Mouse (Mus musculus) frontal cortex, adult (tissue): ENCODE measurements around the gene Gm20388.
A peak's percentile ranks its signal among the peaks of the same experiment; 100 is the strongest.
"Not testable (repeated sequence)": the region's sequence is repeated elsewhere in the genome, so short reads cannot be mapped to it uniquely, and the experiment has no call there.

Source experiments
- ATAC-seq: cut with Nextera tagmentation; 2 replicates; pipeline ENCODE4 v1.9.2; 2017; ENCODE audit warnings: mild to moderate bottlenecking, moderate library complexity, mixed read lengths; ENCODE audit not compliant: low TSS enrichment

Gene Gm20388

DNA sequence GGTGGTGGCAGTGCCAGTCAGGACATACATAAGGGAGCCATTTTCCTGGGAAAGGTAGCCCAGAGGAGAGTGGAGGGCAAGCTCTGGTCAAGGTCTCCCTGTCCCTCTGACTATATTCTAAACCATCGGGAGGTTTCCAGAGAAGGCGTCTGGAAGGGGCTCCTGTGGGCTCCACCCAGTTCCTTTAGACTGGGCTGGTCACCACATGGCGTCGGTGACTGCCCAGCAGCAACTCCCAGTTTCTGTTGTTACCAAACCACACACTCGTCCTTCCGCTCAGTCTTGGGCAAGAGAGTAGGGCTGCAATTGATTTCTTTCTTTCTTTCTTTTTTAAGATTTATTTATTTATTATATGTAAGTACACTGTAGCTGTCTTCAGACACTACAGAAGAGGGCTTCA is 3533.5 kb downstream of the Gm20388 start:
- no peak for ATAC-seq

DNA sequence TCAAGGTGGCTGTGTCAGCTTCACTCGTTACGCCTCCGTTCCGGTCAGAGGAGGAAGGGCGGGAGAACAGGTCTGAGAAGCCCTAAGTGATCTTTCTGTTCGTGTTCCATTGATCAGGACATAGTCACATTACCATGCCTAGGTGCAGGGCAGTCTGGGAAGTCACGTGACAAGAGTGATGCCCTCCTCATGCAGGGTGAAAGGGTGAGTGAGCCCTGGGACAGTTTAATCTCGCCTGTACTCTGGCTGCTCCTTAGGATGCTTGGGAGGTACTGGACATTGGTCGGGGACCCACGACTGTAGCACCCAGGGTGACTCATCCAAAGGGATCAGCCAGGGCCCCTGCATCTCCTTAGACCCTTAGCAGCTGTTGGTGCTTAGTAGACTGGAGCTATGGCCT is 3535.3 kb downstream of the Gm20388 start:
- ATAC-seq: no peak

DNA sequence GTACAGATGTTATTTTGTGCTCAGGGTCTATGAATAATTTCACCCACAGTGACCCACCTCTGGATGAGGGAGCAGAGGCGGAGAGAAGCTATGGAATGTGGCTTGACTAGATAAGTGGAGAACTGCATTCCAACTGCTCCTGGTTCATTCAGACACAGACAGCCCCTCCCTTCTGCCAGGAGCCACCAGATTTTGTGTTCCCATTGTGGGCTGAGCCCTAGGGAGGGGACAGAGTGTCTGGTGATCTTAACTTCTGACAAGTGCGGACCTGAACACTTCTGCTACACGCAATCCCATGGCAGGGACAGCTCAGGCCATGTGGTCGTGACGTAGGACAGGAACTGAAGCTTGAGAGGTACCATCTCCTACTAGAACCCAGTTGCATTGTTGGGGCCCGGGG is 3536.2 kb downstream of the Gm20388 start:
- no peak for ATAC-seq

DNA sequence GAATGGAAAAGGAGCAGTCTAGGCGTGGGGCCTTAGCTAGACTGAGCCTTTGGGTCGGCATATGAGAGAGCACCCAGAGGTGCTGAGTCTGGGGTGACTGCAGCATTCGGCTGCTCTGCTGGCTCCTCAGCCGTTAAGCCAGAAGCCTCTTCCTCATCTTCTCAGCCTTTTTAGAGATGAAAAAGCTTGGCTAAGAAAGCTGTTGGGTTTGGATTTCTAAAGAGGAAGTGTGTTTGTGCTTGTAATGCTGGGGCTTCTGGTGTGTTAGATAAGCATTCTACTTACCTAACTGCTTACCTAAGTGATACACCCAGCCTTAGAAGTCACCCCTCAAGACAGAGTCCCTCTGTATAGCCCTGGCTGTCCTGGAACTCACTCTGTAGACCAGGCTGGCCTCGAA is 3540.1 kb downstream of the Gm20388 start:
- ATAC-seq: no peak

DNA sequence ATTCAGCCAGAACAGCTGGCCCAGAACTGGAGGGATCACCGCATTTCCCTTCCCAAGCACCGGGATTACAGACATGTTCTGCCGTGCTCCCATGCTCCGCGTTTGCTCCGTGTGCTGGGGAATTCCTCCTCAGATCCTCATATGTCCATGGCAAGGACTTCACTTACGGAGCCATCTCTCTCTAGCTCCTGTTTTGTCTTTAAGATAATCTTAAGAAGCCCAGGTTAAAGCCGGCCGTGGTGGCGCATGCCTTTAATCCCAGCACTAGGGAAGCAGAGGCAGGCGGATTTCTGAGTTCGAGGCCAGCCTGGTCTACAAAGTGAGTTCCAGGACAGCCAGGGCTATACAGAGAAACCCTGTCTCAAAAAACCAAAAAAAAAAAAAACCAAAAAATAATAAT is 3541.1 kb downstream of the Gm20388 start:
- not testable (repeated sequence) for ATAC-seq

DNA sequence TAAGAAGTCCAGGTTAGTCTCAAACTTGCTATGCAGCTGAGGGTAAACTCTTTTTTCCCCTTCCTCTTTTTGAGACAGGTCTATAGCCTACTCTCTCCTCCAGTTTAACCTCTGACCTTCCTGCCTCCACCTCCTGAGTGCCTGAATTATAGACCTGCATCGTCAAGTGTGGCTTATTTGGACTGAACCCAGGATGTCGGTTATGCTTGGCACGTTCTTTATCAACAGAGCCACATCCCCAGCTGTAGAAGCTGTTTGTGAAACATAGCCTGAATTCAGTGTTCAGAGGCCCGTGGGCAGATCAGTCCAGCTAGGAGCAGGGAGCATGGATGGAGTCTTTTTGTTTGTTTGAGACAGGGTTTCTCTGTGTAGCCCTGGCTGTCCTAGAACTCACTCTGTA is 3541.5 kb downstream of the Gm20388 start:
- ATAC-seq: no peak

DNA sequence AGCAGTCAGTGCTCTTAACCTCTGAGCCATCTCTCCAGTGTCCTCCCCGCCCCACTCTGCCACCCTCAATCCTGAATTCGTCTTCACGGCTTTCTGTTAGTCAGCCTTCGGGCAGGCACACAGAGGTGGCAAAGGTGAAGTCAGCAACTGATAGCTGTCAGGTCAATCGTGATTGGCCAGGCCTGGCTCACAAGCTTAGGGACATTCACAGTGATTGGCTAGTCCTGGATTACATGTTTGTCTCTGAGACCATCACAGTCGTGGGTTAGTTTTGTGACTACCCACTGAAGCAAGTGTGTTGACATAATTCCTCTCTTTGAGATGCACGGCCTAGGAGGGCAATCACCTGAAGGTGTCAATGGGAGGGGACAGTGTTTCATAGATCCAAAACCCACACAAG is 3542.7 kb downstream of the Gm20388 start:
- ATAC-seq: no peak

DNA sequence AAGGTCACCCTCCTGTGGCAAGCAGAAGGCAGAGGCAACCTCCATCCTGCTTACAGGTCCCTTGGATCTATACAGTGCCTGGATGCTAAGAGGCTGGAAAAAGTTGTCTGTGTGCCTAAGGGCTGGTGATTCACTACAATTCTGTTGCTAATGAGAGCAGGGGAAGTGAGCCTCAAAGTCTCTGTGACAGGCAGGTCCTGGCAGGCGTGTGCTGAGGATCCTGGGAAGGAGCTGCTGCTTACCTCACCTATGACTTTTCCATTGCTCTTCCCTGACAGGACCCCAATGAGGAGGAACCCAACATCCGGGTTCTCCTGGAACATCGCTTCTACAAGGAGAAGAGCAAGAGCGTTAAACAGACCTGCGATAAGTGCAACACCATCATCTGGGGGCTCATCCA is 3543.3 kb downstream of the Gm20388 start:
- no peak for ATAC-seq

DNA sequence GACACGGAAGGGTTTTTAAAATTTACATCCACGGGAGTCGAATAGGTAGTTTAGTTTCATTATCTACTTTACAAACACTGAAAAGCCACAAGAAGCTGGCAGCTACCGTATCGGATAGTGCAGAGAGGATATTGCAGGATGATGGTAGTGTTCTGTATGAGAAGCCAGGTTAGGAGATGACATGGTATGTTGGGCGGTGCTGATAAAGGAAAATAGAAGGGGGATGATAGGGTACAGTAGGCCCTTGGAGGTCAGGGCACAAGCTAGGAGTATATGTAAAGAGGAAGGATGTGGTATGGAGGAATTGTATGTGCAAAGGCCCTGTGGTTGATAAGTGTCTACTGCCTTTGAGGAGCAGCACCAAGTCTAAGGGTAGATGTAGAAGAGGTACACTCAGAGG is 3543.9 kb downstream of the Gm20388 start:
- no peak for ATAC-seq

DNA sequence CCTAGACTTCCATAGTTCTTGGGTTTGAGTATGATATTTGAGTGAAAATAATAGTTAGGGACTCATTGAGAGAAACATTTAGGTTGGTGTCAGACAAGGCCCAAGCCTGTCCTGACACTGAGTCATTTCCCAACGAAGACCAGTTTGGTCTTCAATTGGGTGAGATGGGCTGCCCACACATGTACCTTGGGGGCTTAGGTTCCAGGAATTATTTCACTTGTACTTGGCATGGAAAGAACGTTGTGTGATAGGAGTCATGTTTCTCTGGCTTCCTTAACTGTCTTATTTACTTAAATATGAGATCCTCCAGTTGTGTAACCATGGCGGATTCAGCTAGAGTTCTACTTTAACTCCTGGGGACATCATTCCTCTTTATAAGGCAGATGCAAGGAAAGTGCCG is 3553.0 kb downstream of the Gm20388 start:
- no peak for ATAC-seq

DNA sequence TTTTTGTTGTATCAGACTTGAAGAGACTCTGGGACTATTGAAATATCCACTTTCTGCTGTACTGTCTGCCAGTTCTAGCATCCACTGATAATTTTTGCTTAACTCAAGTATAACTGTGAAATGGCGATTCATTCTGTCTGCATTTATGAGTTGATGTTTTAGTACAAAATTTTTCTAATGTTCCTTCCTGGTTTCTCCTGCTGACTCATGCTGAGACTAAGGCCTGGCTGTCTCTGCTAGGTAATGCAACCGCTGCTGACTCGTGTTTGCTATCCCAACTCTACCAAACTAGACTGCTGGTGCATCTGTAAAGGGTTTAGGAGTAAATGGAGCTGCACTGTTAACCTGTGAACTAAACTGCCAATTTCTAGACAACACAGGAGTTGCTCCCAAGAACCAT is 3556.8 kb downstream of the Gm20388 start:
- no peak for ATAC-seq

DNA sequence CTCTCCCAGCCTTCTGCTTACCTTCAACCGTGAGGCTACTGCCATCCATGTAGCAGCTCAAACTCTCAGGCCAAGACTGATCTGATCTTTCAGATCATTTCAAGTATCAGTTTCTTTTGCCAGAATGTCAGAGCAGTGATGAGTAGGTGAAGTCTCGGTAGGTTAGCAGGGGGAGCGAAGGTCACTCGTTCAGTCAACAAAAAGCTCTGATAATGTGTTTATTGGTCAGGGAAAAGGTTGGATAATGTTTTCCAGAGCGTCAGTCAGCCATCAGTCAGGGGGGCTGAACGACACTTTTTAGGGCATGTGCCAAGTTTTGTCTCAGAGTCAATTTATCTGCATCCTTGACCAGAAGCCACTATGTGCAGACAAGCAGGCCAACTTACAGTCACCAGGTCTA is 3562.3 kb downstream of the Gm20388 start:
- not testable (repeated sequence) for ATAC-seq

DNA sequence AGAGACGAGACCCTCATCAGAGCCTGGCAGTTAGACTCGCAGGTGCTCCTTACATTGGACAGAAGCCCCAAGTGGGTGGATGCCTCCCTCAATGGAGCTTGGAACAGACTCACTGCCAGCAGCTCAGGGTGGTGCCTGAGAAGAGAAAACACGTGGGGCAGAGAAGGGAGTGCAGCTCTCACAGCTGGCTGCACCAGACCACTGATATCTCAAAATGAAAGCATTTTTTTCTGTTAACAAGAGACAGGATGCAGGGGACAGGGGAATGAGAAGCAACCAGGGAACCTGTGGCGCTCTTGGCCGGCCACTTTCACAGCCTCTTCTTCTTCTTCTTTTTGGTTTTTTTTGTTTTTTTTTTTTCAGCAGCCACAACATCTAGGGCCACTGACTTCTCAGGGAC is 3563.9 kb downstream of the Gm20388 start:
- ATAC-seq: not testable (repeated sequence)

DNA sequence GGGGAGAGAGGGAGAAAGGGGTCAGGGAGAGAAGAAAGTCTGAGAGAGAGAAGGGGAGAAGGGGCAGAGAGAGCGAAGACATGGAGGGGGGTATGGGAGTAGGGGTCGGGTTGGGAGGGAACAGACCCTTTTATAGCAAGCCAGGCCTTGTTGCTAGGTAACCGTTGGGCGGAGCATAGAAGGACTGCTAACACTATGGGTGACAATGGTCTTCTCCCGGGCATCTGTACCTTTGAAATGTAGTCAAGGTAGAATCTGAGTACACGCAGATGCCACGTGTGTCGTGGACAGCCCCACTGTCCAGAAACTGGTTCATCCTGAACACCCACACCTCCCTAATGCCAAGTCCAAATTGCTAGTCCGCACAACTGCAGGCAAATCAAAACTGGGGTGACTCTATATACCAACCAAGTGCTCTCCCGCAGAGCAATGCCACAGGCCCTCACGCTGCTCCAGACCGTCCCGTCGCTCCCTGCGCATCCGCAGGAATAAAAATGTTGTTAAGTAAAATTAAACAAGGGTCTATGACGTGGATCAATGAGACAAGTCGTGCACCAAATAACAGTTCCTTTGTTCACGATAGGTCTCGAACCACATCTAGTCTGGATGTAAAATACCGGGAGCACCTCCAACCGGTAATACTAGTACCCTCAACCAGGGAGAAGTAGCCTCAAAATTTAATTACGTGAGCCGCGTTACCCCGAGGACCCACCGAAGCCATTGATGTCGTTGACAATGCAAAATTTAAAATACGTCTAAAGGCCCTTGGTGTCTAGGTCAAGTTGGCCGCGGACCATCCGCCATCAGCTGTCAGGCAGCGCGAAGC is 3566.5 kb downstream of the Gm20388 start:
- peak; percentile 39 for ATAC-seq

DNA sequence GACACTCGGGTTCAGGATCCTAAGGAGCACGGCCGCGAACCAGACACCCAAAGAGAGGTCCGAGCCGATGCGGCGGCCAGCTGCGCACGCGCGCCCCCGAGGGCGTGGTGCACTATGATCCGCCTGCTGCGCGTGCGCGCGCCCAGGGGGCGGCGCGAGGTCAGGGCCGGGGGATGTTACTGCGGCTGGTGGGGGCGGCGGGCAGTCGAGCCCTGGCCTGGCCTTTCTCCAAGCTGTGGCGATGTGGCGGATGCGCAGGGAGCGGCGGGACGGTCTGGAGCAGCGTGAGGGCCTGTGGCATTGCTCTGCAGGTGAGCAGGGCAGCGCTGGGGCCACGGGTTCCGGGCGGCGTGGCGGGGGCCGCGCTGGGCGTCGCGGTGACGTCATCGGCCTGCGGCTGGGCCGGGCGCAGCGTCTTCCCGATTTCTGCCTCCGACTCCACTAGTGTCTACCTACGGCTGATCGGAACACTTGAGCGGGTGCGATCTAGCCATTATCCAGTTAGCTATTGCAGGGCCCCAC is 3567.2 kb downstream of the Gm20388 start, which contains the start of gene Afg3l1:
TSS of gene Afg3l1 (plus strand) at position 167 of the 522 bp plus-strand sequence.
- ATAC-seq: peak; percentile 81

DNA sequence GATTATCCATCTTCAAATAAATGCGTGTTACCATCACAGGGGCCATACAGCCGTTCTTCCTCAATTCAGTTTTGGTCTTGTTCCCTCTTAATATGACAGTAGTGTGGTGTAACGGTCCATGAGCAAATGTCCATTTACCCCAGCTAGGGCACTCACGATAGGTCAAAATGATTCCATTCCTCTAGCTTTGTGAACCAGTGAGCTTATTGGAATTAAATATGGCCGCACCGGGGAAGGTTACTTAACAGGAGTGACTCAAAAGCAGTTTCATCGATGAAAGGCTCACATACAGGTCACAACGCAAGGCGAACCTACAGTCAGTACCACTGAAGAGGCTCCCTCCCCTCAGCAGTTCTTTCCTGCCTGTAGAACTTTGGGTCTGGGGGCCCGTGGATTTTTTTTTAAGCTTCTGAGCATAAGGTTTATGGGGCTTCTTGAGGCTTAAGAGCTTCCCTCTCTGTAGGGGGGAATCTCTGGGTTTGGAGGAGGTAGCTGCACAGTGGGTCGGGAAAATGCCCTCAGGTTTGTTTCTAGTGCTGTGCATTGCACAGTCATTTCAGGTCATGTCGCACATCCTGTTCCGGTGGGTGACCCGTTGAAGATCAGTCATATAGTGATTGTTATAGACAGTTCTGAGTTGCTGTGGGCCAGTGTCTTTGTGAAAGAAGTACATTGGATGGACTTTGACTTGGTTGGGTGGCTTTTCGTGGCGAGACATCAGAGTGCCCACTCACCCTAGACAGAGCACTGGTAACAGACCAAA is 3568.0 kb downstream of the Gm20388 start:
- ATAC-seq: no peak

DNA sequence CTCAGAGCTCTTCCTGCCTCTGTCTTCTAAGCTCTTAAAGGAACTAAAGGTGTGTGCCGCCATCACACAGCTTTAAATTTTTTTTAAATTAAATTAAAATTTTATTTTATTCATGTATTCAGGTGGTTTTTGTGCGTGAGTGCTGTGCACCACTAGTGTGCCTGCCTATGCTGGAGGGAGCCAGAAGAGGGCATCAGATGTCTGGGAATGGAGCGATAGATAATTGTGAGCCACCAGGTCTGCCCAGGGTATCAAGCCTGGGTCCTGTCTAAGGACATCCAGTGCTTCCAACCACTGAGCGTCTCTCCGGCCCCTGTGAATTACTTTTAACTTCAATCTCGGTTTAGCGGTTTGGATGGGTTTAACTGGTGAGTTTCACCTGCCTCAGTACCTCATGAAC is 3572.0 kb downstream of the Gm20388 start:
- no peak for ATAC-seq

DNA sequence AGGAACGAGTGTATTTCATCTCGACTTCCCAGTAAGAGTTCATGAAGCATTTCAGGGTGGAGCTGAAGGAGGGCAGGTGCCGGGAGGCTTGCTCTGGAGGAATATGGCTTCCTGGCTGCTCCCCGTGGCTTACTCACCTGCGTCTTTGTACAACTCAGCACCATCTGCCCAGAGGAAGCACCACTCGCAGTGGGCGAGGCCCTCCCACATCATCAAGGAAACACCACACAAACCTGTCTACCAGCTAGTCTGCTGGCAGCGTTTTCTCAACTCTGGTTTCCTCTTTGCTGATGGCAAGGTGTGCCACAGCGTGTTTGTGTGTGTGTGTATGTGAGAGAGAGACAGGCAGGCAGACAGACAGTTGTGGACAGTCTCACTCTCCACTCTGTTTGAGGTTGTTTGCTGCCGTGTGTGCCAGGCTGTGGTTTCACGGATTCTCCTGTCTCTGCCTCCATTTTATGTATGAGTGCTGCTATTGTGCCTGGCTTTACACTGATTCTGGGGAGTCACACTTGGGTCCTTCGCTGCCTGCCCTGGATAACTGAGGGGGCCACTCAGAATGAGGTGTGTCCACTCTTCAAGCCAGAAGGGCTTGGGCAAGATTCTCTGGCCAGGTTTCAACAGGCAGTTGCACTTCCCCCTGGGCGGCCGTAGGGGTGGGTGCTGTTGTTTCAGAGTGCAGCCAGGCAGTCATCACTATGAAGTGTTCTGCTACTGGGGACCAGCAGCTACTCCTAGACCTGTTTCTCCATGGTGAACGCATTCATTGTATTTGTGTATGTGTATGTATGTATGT is 3580.8 kb downstream of the Gm20388 start:
- ATAC-seq: no peak

DNA sequence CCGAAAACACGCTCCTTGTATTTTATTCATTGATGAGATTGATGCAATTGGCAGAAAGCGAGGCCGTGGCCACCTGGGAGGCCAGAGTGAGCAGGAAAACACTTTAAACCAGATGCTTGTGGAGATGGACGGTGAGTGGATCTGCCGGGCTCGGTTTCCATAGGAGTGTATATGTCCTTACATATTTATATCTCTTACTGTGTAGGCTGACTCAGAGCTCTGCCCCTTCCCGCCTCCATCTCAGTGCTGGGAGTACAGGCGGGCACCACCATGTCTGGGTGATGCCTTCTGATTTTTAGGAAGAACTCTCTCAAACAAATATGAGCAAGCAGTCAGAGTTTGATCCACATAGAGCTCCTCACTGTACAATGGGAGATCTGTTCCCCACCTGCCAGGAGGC is 3582.3 kb downstream of the Gm20388 start:
- peak; percentile 79; the same call in 1 of the 2 replicates for ATAC-seq

DNA sequence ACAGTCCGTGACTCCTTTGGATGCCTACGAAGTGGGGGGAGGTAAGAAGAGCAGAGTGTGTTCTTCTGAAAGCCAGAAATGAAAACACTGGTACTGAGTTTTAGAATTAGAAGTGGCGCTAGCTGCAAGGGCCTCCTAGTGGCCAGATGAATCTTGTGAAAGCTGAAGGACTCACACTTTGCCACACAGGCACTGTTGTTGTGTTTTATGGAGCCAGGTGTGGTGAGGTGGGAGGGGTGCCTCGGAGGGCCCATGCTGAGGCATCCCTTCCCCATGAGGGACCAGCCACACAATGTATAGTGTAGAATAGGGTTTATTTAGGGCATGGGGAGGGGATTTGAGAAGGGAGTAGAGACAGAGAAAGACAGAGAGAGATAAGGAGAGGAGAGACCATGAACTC is 3587.1 kb downstream of the Gm20388 start:
- ATAC-seq: no peak

DNA sequence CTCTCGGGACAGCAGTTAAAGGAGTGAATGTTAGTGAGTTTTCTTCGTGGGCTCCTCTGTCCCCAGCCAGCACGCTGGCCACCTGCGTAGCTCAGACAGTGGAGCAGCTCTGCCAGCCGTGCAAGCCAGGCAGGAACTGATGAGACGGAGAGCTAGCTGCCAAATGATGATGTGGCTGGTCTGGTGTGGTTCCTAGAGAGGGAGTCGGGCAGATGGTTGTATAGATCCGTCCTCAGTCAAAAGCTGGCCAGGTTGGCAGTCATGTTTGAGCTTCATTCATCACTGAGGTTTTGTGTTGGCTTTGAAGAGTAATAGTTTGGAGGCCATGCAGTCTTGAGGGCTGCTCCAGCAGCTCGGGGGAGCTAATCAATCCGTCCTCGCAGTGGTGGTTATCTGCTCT is 3588.3 kb downstream of the Gm20388 start:
- peak; percentile 91 for ATAC-seq

DNA sequence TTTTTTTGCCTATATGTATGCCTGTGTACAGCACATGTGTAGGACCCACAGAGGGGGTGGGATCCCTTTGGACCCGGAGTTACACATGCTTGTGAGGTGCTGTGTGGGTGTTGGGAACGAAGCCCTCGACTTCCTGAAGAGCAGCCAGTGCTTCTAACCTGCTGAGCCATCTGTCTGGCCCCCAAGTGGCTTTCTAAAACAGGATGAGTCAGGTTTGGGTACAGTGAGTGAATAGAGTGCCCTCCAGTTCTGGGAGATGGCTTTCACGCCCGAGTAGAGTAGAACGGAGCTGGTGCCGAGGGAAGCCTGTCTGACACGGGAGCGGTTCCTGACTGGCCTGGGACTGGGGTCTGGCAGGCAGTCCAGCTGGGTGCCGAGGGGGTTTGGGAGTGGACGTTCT is 3588.9 kb downstream of the Gm20388 start:
- ATAC-seq: peak; percentile 45; the same call in 1 of the 2 replicates
